Mouse (Mus musculus) cerebellum, postnatal 4 days (tissue): ENCODE measurements around the gene Stk11.

ENCODE experiments used
- DNase-seq, 2 experiments: peaks; one replicate each; pipeline ENCODE4 v3.0.0; 2022; ENCODE audit warnings: low spot score in 2 of 2, mixed read lengths in 1 of 2

Stk11 gene

GRCm38 (mm10) chr10:80094684-80095083 lies 20.9 kb upstream of the Stk11 start:
- DNase-seq = no peak

DNA sequence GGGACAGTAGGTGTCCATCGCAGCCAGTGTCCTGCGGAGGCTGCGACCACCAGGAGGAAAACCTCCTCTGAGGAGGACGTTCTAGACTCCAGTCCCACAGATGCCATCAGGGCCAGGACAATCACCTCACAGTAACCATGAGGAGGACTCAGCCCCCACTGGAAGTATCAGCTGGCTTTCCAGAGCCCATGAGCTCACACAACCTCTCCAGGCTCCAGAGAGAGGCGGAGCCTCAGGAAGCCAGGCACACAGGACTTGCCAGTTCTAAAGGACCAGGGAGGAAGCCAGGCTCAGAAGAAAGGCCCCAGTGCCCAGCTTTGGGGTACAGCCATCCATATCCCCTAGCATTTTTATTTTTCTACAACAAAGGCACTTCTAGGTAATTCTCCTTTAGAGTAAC lies 20.1 kb upstream of the Stk11 start:
- no peak for DNase-seq

GRCm38 (mm10) chr10:80097275-80097674 lies 18.3 kb upstream of the Stk11 start:
- no peak for DNase-seq

GRCm38 (mm10) chr10:80098630-80099029 lies 17.0 kb upstream of the Stk11 start:
- DNase-seq = no peak

- DNase-seq = no peak
Measured at GRCm38 (mm10) chr10:80100982-80101381, 14.6 kb upstream of the Stk11 start.

DNA sequence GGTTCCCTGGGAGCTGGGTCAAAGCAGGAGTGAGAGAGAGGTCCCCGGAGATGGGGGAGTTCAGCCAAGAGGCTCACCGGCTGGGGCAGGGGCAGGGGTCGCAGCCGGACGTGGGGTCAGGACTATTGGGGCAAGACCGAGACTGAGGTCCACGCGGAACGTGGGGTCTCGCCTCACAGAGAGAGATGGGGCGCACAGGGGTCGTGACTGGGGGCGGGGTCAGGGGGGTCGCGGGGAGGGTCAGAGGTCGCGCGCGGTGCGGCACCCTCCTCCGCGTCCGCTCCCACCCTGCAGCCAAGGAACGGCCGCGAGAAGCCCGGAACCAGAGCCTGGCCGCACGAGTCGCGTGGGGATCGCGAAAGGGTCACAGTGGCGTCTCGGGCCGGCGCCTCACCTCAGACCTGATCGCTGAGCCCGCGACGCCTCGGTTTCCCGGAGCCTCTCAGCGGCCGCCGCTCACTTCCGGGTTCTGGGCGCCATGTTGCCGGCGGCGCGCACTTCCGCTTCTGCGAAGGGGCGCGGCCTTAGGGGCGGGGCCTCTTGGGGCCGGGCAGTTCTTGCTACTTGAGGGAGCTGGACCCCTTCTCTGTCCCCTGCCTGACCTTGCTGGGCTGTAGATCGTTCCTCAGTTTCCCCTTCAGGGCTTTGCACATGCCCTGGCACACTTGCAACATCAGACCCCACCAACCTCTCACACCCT lies 13.2 kb upstream of the Stk11 start:
- peak; percentile 67 to 84 for DNase-seq

DNA sequence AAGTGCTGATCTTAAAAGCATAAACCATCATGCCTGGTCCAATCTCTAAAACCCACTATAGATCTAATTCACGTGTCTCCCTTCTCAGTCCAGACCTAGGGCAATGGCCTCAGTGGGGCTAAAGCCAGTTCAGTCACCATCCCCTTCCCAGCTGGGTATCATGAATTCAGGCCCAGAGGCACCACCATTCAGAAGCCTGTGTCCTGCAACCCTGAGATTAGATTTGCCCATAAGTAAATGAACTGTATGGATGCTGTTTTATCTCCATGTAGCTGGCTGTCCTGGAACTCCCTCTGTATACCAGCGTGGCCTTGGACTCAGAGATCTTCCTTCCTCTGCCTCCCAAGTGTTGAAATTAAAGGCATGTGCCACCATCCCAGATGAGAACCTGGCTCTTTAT lies 12.6 kb upstream of the Stk11 start:
- no peak for DNase-seq

DNA sequence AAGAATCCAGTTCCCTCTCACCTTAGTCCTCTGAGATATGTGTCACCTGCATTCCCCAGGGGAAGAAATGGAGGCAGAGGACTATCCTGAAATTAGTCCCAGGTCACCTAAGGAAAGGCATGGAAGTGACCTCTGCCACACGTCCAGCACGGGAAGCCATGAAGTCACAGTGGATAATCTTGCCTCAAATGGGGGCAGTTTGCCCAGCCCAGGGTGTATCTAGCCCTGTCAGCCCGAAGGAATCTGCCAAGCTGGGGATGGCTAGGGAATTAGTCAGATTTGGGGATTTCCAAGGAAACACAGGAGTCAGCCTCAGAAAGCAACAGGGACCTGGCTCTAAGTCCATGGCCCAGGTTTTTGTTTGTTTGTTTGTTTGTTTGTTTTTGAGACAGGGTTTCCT lies 11.4 kb upstream of the Stk11 start:
- DNase-seq = no peak

- no peak for DNase-seq
Measured at GRCm38 (mm10) chr10:80105460-80105859, 10.1 kb upstream of the Stk11 start, which contains the start of gene Sbno2. Gene Sbno2 (minus strand): TSS chr10:80105571.

DNA sequence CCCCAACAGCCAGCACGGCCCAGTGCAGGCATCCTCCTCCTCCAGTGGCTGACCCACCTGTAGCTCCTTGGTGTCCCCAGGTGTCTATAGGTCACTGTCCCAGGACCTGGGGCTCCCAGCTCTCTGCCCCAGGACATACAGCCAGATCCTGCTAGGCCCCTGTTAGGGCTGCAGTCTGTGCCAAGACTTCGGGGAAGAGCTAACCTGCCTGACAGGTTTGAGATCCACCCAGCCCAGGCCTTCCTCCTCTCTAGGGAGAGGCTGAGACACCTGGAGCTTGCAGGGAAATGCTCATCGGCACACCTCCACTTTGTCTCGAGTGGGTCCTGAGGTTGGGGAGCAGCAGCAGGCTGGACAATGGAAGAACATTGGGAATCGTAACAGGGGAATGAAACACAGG lies 9.7 kb upstream of the Stk11 start:
- DNase-seq = no peak

GRCm38 (mm10) chr10:80107678-80108077 lies 7.9 kb upstream of the Stk11 start:
- no peak for DNase-seq

GRCm38 (mm10) chr10:80114341-80115284 lies 990 bp upstream of the Stk11 start:
- peak; percentile 84 to 90 for DNase-seq

DNA sequence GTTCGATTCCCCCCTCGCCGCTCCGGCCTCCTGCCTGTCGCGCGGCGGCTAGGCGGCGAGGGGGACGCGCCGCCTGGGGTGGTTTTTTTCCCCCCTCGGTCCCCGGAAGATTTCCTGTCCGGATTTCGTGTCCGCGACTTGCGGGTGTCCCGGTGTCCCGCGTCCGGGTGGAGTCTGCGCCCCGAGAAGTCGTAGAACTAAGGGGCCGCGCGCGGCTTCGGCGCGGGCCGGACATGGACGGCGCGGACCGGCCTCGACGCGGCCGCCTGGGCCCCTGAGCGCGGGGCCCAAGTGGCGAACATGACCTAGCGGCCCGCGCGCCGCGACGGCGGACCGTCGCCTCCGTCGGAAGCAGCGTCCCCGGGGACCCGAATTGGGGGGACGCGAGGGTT lies 337 bp downstream of the Stk11 start:
- no peak for DNase-seq

DNA sequence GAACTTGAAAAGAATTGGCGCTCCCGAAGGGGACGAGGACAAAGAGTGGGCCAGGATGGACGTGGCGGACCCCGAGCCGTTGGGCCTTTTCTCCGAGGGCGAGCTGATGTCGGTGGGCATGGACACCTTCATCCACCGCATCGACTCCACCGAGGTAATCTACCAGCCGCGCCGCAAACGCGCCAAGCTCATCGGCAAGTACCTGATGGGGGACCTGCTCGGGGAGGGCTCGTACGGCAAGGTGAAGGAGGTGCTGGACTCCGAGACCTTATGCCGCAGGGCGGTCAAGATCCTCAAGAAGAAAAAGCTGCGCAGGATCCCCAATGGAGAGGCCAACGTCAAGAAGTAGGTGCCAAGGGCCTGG lies 942 bp downstream of the Stk11 start:
- no peak for DNase-seq

DNA sequence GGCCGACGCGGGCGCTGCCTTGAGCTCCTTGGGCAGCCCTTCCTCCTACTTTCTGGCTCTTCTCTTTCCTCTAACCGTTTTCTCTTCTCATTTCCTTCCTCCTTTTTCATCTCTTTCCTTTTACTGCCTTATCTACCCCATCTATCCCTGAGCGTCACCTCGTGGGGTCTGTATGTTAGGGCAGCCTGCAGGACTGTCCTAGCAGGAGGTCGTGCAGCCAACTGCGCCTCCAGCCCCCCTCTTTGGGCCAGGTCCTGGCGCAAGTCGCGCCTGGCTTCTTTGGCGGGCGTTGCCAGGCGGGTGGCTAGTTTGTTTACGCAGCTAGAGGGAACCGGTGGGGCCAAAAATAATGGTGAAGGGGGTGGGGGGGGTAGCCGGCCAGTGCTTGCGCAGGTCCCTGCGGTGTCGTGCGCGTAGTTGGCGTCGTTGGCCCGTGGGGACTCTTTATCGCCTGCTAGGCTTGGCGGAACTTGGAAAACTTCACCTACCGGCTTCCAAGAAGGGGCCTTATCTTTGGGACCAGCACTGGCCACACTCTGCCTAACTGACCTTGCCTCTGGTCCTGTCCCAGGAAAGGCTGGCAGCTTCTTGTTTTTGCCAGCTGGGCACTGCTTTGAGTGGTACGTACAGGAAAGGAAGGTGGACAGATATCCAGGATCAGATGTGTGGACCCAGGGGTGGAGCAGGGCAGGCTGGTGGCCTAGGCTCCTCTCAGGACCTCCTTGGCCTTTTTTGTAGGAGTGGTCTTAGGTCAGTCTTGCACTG lies 1.5 kb downstream of the Stk11 start:
- DNase-seq = no peak

DNA sequence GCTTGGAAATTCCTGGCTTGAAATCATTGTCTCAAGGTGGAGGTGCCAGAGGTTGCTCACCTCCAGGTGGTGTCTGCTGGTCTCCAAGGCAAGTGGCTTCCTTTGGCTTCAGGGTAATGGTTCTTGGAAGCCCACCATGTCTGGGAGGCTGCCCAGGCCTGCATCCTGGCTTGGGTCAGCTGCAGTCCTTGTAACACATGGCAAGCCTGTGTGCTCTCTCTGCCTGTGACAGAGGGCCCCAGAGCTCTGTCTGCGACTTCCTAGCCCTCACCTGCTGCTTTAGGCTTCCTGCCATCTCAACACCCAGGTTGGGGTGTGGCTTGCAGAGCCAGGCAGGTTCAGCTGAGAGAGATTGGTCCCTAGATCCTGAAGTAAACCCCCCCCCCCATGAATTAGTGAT lies 2.1 kb downstream of the Stk11 start:
- DNase-seq = no peak

- DNase-seq = no peak
Measured at GRCm38 (mm10) chr10:80118552-80118951, 2.9 kb downstream of the Stk11 start.

DNA sequence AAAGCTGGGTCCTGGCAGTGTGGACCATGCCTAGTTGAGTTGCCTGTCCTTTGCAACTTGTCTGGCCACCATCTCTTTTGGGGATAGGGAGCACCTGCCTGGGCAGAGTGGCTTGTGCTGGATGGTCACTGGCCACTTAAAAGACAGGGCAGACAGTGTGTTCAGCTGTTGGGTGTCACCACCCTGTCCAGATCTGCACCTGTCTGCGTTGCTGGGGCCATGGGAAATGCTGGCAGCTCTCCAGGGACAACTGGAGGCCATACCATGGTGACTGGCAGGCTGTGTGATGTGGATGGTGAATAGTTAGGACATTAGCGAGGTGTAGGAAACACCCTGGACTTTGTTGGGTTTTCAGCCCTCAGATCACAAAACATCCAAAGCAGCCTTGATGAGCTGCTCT lies 4.5 kb downstream of the Stk11 start:
- no peak for DNase-seq

GRCm38 (mm10) chr10:80121639-80122038 lies 6.0 kb downstream of the Stk11 start:
- DNase-seq = no peak

- no peak for DNase-seq
Measured at GRCm38 (mm10) chr10:80123932-80124562, 8.4 kb downstream of the Stk11 start.

DNA sequence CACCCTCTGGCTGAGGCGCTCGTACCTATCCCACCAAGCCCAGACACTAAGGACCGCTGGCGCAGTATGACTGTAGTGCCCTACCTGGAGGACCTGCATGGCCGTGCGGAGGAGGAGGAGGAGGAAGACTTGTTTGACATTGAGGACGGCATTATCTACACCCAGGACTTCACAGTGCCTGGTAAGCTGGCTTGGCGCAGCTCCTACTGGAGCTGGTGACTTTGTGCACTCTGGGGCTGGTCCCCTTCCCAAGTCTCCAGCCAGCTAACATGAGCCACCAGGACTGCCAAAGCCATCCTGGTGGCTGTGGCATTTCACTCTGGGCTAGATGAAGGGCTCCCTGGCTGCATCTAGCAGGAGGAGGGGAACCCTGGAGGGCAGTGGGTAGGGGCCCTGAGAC lies 12.3 kb downstream of the Stk11 start:
- no peak for DNase-seq

GRCm38 (mm10) chr10:80129846-80130245 lies 14.2 kb downstream of the Stk11 start:
- DNase-seq = no peak
